Mouse (Mus musculus) left cerebral cortex, postnatal 4 days (tissue): Measurements from ENCODE around the gene Pdhx. TPM values are rescaled to one million over a fixed set of nuclear protein-coding genes. Genes with fewer than 3 reads are reported as not detected.

Experiments
- DNase-seq: peaks from one replicate; pipeline ENCODE4 v3.0.0-alpha.2; 2022
- intact Hi-C: fragments of 180-260 bp; cut with DNase I; formaldehyde crosslinking; loops from one replicate; pipeline ENCODE4 v1.15.1; 2025
- total RNA-seq, 2 experiments: library from RNA; stranded (reverse); gene quantifications; 2 replicates each; pipeline ENCODE4 v1.2.3; 2021

Gene Pdhx
- total RNA-seq, 2 experiments from 2014 or later: 55.4 to 56.6 TPM

DNA sequence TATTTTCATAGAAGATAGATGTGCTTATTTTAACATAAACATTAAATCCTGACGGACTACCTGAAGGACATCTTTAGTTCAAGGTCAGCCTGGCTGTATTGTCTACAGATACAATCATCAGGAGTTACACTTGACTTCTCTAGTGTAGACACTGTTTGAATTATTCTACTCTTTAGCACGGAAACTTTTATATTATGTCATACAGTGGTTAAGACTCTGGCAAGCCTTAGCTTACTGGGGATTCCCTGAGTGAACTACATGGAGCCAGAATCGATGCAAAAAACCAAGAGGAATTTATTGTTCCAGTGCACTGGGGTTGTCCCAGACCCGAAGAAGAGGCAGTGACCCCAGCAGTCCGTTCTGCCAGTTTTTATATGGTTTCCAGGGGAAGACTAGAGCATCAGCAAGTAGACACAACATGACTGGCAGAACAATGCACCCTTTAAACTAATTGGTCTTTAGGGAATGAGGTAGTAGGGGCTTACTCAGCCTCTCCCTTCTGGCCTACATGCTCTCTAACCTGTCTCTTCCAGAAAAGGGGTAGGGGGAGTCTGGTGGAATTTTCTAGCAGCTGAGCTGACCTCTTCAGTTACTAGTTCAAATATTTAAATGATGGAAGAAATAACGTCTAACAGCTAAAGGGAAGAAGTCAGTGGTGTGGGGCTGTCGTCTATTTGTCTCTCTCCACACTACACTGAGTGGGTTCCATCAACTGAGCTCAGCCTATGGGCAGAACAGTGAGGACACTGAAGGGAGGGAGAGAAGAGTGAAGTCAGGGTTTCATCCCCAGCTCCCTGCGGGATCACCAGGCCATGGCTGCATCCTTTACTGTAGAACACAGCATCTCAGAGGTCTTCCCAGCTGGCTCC lies 6.4 kb downstream of the Pdhx start:
- DNase-seq: no peak
- intact Hi-C loops: loop anchor here (10.0 kb wide), 1 partner anchor 382 kb away; no protein-coding TSS in a partner anchor

DNA sequence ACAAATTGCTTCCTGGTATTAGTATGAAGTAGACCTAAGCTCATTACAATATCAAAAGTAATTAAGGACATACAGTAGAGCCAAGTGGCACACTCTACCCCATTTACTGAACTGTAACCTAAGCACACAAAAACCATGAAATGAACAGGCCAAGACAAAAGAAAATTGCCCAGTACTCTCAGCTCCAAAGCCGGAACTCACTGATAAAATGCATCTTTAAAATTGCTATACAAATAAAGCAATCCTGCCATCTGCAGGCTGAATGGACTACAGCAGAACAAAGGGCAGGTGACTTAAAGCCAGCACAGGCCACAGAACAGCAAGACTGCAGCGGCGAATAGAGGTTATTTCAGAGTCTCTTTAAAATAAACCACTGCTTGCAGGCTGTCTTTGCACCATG lies 10.4 kb downstream of the Pdhx start:
- intact Hi-C loops: loop anchor here (10.0 kb wide), 1 partner anchor 378 kb away; no protein-coding TSS in a partner anchor
- DNase-seq: peak; percentile 32

DNA sequence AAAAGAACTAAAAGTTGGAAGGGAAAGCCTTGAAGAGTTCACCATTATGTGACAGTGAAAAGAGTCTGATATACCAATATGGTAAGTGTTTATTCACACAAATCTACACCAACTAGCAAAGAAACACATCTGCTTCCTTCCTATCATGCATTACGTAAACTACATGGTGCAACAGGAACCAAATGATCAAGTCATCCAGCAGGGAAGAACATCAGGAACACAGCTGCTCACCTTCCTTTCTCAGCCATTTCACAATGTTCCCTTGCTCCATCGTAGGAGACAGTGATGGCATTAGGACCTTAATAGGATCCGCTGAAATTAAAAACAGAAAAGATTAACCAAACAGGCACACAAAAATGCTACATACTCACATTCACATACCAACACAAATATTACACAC lies 15.0 kb downstream of the Pdhx start:
- DNase-seq: no peak
- intact Hi-C loops: no loop called here

DNA sequence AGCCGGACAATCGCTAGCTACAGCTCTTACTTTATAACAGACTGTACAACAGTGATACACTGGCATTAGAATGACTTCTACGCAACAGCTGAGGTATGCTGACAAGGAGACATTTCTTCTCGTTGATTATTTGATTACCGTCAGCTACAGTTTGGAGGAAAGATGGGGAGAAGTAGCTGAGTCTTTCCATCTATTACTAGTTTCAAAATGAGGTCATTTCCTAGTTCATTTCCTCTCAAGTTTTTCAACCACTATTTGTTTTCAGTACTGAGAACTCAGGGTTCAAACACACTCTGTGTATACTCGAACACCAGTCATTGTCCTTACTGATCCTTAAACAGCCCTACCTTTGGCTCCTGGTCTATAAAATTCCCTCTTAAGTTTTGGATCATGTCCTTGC lies 17.5 kb downstream of the Pdhx start:
- intact Hi-C loops: no loop called here

DNA sequence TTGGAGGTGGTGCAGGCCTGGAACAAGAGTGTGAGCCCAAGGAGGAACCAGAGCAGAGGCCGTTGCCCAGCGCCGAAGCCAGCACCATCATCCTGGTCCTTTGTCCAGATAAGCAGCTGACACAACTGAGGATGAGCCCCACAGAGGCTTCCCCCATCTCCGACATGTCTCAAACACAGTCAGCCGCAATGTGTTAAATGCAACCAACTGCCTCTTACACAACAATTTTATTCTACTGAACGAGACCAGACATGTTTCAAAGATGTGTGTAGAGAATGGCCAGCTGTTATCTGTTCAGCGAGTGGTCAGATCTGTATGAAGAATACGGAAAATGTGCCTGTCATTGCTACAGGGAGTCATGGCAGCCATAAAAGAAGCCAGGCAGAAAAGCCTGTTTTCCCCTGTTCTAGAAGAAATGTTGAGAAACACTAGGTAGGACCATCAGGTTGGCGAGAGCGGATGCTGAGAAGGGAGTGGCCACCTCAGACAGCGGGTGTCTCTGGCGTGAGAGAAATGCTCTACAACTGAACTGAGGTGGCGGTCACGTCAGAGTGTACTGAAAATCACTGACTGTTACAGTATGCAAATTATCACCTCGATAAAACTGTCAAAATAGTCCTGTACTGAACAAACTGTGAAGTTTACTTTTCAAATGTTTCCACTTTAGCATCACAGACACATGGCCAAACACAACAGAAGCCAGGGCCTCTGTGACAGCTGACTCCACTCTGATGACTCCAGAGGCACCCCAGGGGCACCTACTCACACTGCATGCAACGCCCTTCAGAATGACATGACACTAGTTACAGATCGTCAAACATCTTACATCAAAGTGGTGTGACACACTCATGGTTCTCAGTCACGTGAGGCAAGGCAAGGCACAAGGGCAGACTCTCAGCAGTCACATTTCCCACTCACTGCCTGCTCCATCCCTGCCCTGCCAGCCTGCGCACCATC lies 21.1 kb downstream of the Pdhx start:
- no peak for DNase-seq
- intact Hi-C loops: no loop called here

More for the DNA sequence above, 17.5 kb downstream of the Pdhx start:
- no peak for DNase-seq

DNA sequence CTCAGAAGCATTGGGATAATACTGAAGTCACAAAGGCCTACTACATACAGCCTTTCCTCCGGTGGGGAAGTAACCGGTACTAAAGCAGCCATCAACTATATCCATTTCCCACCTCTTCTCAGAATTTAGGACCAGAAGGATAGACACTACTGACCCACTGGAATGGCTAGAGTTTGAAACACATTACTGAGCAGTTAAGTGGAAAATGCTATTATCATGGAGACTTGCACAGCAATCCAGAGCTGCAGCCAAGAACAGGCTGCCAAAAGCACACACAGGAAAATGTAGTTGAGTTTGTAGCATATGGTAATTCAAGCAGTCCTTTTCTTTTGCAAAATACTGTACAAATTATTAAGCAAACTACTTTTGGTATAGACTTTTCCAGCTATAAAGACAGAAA lies 28.0 kb downstream of the Pdhx start:
- intact Hi-C loops: no loop called here
- DNase-seq: no peak

DNA sequence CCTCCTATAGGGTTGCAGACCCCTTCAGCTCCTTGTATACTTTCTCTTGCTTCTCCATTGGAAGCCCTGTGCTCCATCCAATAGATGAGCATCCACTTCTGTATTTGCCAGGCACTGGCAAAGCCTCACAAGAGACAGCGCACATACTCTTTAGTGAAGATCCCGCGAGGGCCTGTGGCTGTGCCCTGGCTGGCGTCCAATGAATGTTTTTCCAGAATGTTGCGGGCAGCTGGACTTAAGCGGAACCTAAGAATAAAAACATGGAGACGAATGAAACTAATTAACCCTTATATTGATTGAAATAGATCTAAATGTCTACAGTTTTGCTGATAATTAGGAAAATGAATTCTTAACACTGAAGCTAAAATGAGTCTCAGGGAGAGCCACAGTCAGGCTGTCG lies 32.4 kb downstream of the Pdhx start:
- intact Hi-C loops: no loop called here
- DNase-seq: peak; percentile 53

DNA sequence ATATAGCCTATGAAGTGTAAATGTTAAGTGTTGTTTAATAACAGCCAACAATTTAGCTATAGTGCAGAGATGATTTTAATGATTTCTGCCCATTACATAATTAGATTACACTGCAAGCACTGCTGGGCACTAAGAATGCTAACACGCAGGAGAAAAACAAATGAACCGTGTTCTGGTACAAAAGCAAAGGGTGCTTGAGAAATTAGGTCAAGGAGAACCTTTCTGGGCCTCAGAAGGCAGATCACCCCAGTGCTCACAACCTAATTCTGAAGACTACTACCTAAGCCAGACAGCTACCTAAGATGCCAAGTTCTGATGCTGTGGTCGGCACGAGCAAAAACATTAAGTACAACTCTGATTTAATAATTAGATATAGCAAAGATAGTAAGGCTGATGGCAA lies 35.5 kb downstream of the Pdhx start:
- intact Hi-C loops: no loop called here
- DNase-seq: no peak

DNA sequence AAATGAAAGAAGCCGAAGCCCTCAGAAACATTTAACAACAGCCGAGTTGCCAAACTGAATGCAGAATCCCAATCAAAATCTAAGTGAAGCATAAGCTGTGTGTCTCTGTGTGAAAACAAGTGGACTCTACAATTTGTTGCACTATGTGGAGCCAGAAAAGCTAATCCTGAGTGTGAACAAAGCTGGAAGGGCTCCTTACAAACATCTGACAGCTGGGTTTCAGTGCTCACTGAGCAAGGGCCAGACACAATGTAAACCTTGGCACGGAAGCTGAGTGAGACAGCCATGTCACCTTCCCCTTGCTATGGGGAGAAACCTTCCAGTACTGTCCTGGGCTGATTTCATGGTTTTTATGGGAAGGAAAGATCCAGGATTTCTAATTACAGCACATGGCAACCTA lies 50.6 kb downstream of the Pdhx start:
- intact Hi-C loops: no loop called here
- no peak for DNase-seq

DNA sequence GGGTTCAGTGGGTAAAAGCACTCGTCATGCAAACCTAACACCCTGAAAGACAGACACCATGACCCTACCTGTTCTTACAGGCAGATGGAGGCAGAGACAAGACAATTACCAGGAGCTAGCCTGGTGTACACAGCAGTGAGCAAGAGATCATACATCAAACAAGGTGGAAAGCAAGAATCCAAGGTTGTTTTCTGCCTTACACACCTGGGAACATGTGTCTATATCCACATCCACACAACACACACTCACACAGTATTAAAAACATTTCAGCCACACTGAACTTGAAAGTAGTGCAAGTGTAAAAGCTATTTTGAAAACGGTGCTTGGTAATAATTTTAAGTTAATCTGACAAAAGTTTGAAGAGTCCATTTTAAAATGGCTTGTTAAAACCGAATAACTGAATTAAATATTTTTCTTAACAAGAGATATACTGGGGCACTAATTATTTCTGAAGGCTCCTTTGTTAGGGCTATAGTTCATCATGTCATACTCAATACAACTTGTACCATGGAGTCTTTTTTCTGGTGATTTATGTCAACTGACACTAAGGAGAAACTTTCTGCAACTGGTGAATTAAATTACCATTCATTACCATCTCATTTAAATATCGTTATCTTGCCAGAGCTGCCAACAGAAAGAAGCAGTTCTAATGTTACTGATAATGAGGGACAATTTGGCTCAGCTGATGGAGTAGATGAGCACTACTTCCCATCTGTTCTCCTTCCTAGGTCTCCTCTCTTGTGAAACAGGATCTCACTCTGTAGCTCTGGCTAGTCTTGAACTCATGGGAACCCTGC lies 52.9 kb downstream of the Pdhx start:
- DNase-seq: no peak
- intact Hi-C loops: no loop called here

DNA sequence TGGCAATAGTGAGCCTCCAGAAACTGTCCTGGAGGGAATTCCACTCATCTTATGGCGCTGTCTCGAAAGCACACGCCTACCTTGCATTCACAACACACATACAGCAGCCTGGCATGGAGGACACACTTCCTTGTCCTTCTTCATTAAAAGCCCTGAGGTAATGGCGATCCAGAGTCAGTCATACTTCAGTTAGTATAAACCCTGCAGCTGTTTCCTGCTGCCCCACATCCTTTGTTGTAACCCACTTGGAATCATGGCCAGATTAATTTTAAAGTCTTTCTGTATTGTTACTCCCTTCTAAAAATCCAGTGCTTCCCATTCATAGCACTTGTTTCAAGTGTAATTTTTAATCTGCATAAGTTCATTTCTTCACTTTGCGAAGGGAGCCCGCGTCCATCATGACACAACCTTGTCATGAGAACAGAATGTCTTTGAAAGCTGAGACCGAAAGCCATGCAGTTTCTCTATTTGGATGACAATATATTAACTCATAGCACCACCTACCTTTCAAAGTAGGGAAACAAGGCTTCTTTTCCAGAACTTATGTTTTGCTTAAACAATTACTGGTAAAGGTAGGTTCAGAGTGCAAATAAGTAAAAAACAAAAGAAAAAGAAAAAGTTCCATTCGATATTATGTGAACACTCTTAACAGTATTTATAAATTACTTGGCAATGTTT lies 54.4 kb downstream of the Pdhx start:
- intact Hi-C loops: loop anchor here (5.0 to 10.0 kb wide), 3 partner anchors 277 to 424 kb away; no protein-coding TSS in a partner anchor
- no peak for DNase-seq

DNA sequence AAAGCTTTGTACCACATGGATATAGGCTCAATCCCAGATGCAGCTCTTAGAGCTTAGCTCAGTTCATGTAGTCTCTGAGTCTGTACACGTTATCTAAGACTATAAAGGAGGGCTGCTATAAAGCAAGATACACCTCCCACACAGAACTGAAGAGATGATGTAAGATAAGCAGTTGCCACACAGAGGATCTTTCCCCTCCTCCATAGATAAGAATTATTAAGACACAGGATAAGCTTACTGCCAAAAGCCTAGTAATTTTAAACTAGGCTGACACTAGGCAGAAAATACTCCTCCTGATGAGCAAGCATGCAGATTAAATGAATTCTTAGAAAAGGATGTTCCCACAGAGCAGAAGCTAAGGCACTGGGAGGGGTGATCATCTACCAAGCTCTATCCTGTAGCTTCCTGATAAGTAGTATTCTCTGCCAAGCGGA lies 55.9 kb downstream of the Pdhx start:
- intact Hi-C loops: loop anchor here (5.0 to 10.0 kb wide), 3 partner anchors 275 to 423 kb away; no protein-coding TSS in a partner anchor

DNA sequence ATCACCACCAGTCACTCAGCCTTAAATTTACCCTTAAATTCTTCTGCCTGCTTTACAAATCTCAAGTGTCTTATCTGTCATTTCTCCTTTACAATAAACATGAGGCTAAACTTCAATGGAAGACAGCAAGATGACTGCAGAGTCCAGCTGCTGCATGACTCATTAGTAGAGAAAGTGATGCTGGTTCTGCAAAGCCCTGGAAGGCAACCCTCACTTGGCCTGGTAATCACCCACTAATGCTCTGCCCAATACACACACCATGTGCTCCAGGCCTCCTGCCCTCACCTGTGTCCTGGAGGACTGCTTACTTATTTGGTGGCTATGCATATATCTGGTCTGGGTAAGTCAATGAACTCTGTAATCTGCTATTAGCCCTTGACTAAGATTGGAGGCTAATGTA lies 57.2 kb downstream of the Pdhx start:
- no peak for DNase-seq
- intact Hi-C loops: loop anchor here (5.0 to 10.0 kb wide), 3 partner anchors 274 to 421 kb away; no protein-coding TSS in a partner anchor

More for the DNA sequence above, 55.9 kb downstream of the Pdhx start:
- DNase-seq: no peak

DNA sequence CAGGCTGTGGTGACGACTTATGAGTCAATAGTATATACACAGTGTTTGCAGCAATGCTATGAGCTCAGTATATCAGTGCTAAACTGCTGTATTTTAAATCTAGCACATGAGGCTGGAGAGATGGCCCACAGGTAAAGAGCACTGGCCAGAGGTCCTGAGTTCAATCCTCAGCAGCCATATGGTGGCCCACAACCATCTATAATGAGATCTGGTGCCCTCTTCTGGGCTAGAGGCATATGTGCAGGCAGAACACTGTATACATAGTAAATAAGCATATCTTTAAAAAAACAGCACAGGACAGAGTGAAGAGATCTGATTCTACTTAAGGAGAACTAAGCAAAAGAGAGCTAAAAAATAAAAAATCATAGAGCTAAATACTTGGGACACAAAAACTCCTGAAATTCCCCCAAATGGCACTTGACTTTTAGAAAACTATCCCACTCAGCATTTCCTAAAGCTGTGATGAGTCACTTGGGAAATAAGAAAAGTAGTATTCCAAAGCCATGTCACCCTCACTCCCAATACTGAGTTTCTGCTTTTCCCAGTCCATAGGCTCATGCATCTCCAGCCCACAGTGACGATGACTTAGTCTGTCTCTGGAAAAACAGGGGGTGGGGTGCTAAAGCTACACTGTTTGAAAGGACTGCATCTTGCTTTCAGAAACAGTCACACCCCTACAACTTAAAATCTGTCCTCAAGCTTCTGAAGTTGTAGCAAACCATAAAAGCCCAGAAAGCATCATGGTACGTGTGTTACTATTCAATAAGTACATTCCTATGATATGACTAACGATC lies 60.3 kb downstream of the Pdhx start:
- intact Hi-C loops: loop anchor here (10.0 kb wide), 2 partner anchors 328 to 418 kb away; no protein-coding TSS in a partner anchor
- DNase-seq: no peak

DNA sequence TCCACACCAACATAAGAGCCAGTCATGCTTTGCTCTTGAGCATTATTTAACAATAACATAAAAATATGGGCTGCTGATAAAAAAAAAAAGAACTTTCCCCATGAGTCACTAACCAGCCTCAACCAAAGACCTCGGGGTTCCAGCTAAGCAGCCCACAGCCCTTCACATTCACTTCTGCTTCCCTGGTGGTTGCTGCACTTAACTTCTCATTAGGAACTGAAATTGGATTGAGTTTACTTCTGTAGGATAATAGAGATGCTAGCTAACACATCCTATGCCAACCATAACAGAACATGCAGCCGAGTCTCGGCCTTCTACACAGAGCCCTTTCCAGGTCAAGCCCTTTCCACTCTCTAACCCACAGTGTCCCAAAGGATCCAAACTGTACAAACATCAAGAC lies 65.1 kb downstream of the Pdhx start:
- intact Hi-C loops: loop anchor here (10.0 kb wide), 1 partner anchor 203 kb away; no protein-coding TSS in a partner anchor
- no peak for DNase-seq

DNA sequence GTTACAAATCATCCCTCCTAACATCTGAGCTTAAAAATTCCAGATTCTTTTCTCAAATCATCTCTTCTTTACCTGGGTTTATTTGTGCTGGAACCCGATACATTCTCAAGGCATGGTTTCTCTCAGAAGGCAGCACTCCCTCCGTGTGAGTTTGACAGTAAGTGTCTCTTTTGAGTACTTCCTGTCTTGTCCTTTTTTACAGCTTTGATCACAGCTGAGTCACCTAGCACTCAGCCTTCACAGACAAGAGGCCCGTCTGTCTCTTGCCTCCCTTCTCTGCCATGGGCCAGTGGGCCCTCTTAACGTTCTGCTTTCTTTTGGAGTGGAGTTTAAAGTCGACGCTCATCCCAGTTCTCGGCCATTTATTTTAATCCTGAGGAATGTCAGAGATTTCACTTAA lies 68.7 kb downstream of the Pdhx start:
- DNase-seq: no peak
- intact Hi-C loops: loop anchor here (10.0 kb wide), 1 partner anchor 200 kb away; no protein-coding TSS in a partner anchor

DNA sequence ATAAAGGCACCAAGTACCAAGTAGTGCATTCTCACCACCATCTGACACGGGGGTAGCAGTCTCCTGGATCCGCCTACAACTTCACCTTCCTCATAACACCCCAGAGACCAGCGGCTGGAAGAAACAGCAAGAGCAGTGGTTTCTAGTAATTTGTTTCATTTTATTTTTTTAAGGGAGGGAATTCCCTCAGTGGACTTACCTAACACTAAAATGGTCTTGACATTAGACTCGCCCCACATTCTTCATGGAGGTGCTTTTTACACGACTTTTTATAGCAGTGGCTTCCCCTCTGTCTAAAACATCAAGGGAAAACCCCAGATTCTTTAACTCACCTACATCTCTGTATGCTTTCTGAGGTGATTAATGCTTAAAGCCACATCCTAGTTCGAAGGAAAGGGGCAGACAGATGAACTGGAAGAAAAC lies 74.1 kb downstream of the Pdhx start:
- DNase-seq: no peak
- intact Hi-C loops: no loop called here

DNA sequence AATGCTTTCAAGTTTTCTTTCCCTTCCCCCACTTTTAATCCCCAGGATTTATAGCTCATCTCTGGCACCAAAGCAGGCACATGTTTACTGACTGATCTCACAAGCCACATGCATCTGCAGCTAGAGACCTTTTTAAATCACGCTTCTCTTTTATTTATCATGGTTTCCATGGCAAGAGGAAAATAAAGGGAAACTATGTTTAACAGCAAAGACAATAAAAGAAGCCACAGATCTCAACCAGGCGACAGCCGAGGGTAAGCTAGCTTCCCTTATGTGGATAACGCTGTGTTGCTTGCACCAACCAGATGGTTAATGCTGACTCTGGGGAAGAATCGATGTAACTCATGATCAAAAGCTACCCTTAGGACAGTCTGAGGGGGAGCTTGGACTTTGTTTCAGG lies 75.0 kb downstream of the Pdhx start:
- DNase-seq: no peak
- intact Hi-C loops: no loop called here

DNA sequence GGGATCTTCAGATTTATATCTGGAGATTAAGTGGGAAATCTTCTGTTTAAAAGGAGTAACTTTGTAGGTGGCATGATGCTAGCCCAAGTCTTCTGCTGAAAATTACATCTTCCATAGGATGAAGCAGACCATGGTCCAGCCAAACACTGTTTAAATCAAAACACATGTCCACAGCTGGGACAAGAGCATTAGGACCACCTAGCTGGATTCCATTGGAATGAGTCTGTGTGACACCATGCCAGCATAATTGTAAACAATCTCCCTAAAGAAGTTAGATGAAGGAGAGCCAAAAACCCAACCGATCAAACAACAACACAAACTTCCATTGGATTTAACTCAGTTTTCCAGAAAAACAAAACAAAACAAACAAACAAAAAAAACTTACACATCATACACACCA lies 75.4 kb downstream of the Pdhx start:
- intact Hi-C loops: no loop called here
- no peak for DNase-seq
